Mouse (Mus musculus) intestine, postnatal 0 days (tissue): ENCODE results near the gene C1qtnf6. TPM values are rescaled to one million over a fixed set of nuclear protein-coding genes. Genes with fewer than 3 reads are reported as not detected.

Experiments
- ATAC-seq: fragments of 200-750 bp; cut with Nextera tagmentation; 2 replicates; pipeline ENCODE4 v1.8.0; 2017; ENCODE audit warnings: mild to moderate bottlenecking, moderate TSS enrichment, moderate library complexity
- H3K27ac ChIP-seq: fragments of 300-500 bp; sonication (generic); 2 replicates; pipeline ENCODE4 v1.5.1; 2014; ENCODE audit warnings: mild to moderate bottlenecking, low read depth, low read length, moderate library complexity
- H3K27me3 ChIP-seq: fragments of 300-500 bp; sonication (generic); replicated peaks from 2 replicates; pipeline ENCODE4 v1.6.1; 2014; ENCODE audit warnings: low read length, mixed read lengths; ENCODE audit not compliant: control insufficient read depth, insufficient read depth
- H3K36me3 ChIP-seq: fragments of 300-500 bp; sonication (generic); 2 replicates; pipeline ENCODE4 v1.6.1; 2014; ENCODE audit warnings: mild to moderate bottlenecking, moderate library complexity; ENCODE audit not compliant: control insufficient read depth, insufficient read depth
- H3K4me1 ChIP-seq: fragments of 300-500 bp; sonication (generic); replicated peaks from 2 replicates; pipeline ENCODE4 v1.6.1; 2014; ENCODE audit warnings: antibody characterized with exemption, low read length, mixed read lengths; ENCODE audit not compliant: control insufficient read depth, insufficient read depth
- H3K4me2 ChIP-seq: fragments of 300-500 bp; sonication (generic); replicated peaks from 2 replicates; pipeline ENCODE4 v1.6.1; 2014; ENCODE audit warnings: low read depth, mild to moderate bottlenecking, moderate library complexity
- H3K4me3 ChIP-seq: fragments of 300-500 bp; sonication (generic); 2 replicates; pipeline ENCODE4 v1.5.1; 2014; ENCODE audit warnings: low read depth, low read length
- H3K9ac ChIP-seq: fragments of 300-500 bp; sonication (generic); 2 replicates; pipeline ENCODE4 v1.6.1; 2014; ENCODE audit warnings: mild to moderate bottlenecking, low read depth, low read length
- H3K9me3 ChIP-seq: fragments of 300-500 bp; sonication (generic); 2 replicates; pipeline ENCODE4 v1.6.1; 2016; ENCODE audit warnings: mixed run types; ENCODE audit not compliant: control insufficient read depth
- CTCF ChIP-seq: sonication (generic); IDR thresholded peaks from 2 replicates; pipeline ENCODE4 v1.5.1; 2016; ENCODE audit warnings: low read depth, mild to moderate bottlenecking, control low read depth, antibody characterized with exemption, moderate library complexity
- WGBS: fragments of 180-500 bp; shearing (Covaris S2); extraction: QIAGEN DNeasy Blood & Tissue Kit; methylation state at CpG from one replicate; pipeline ENCODE4 v1.1.7; 2014; 5-methylcytosine and 5-hydroxymethylcytosine counted together
- polyA plus RNA-seq: library from polyadenylated mRNA; unstranded; fragments of >200 nt; fragmentation: Nextera tagmentation; extraction: Ambion mirVana; gene quantifications from 2 replicates; pipeline ENCODE4 v1.2.1, GENCODE M21; 2015

Gene C1qtnf6
- polyA plus RNA-seq, 1 experiment from 2014 or later: 16.0 TPM

DNA sequence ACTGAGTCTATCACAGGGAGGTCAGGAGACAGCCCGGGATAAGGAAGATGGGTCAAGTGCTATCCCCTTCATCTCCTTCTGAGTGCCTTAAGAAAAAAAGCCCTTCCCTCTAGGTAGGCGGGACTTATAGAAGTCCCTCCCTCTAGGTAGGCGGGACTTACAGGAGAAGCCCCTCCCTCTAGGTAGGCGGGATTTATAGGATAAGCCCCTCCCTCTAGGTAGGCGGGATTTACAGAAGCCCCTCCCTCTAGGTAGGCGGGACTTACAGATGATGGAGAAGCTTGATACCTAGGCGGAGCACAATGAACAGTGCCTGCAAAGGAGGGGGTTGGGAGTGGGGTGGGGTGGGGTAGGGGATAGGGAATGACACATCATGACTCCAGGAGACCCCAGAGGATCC, 51.1 kb downstream of the C1qtnf6 start:
- ATAC-seq: no peak
- Histone ChIP-seq H3K36me3 (no peaks in the 10 kb centered on the region), H3K4me2 (no peak overlapping the region), H3K27ac (no peak overlapping the region), H3K4me3 (no peak overlapping the region), H3K9me3 (no peaks in the 10 kb centered on the region), H3K27me3 (no peaks in the 10 kb centered on the region), H3K4me1 (no peaks in the 10 kb centered on the region), H3K9ac (no peak overlapping the region)
- WGBS: 67% methylated on average over 7 of the region's 7 CpGs
- TF ChIP-seq CTCF: no peak

DNA sequence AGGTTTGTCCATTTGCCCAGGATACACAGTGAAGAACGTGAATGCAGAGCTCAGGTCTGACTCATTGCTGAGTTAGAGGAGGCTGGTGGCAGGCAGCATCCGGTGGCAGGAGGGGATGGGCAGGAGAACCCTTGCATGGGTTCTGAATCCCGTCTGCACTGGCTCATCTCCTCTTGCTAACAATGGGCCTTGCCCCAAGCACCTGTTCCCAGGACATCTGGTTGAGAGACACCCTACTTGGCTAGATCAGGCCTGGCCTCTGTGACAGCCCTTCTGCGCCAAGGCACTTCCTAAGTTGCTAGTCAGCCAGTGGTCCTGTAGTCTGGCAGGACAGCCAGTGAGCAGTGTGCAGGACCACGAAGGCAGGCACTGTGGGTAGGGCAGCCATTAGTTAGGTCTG, 51.7 kb downstream of the C1qtnf6 start:
- WGBS: 77% methylated on average over 5 of the region's 5 CpGs
- no peak for TF ChIP-seq CTCF
- ATAC-seq: no peak
- Histone ChIP-seq H3K27ac (no peak overlapping the region), H3K4me2 (no peak overlapping the region), H3K4me3 (no peak overlapping the region), H3K9me3 (no peaks in the 10 kb centered on the region), H3K4me1 (no peaks in the 10 kb centered on the region), H3K36me3 (no peaks in the 10 kb centered on the region), H3K27me3 (no peaks in the 10 kb centered on the region), H3K9ac (no peak overlapping the region)

DNA sequence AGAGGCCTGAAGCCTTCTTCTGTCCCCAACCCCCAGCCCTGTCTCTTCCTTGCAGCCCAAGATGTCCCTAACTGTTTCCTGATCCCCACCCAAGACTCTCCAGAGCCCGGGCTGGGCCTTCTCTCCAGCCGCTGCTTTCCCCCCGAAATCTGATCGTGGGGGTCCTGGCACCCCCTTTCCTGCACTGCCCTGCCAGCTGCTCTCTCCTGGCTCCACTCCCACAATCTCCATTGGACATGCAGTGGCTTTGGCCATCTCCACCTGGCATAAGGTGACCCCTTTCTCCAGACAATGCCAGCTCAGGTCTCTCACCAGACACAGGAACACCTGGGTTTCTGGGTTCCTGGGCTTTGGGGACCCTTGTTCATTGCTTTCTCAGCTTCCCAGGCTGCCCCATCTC, 53.1 kb downstream of the C1qtnf6 start:
- 84% methylated on average over 4 of the region's 4 CpGs for WGBS
- ATAC-seq: no peak

DNA sequence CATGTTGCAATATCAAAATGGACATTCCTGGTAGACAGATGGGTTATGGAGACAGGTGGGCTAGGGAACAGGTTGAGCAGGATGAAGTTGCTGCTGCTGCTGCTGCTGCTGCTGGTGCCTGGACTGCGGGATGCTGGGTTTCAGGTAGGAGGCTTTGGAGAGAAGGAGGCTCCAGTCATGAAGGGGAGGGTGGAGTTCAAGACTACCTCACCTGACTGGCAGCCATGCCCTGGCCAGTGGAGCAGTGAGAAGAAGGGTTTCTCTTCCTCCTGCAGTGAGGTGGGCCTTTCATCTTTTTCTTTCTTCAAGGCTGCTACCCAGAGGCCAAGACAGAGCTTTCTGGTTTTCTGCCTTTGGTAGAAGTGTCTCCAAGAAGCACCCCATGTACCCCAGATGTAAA, 54.3 kb downstream of the C1qtnf6 start:
- Histone ChIP-seq H3K4me2 (no peak overlapping the region), H3K9me3 (no peaks in the 10 kb centered on the region), H3K9ac (no peak overlapping the region), H3K27me3 (no peaks in the 10 kb centered on the region), H3K4me1 (no peaks in the 10 kb centered on the region), H3K36me3 (no peaks in the 10 kb centered on the region), H3K4me3 (no peak overlapping the region), H3K27ac (no peak overlapping the region)
- TF ChIP-seq CTCF: no peak
- 85% methylated on average over 1 of the region's 1 CpGs for WGBS
- ATAC-seq: no peak

More for the DNA sequence above, 53.1 kb downstream of the C1qtnf6 start:
- Histone ChIP-seq H3K4me3 (no peak overlapping the region), H3K27ac (no peak overlapping the region), H3K4me2 (no peak overlapping the region), H3K9me3 (no peaks in the 10 kb centered on the region), H3K4me1 (no peaks in the 10 kb centered on the region), H3K9ac (no peak overlapping the region), H3K36me3 (no peaks in the 10 kb centered on the region), H3K27me3 (no peaks in the 10 kb centered on the region)
- TF ChIP-seq CTCF: no peak

DNA sequence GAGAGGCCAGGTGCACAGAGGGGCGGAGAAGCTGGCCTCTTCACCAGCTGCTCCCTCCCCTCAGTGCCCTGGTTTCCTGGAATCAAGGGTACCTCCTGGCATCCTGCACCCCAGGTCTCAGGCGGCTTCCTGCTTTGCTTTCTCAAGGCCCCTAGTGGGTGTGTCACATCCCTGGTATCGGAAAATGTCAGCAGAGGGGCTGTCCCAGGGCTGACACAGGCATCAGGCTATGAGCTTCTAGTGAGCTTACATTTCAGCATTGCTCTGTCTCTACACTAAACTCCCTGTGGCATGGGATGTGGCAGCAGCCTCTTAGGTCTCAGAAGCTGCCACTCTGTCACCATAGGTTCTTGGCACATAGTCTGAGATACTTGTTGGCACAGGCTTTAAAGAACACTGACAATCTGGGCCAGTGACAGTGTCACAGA, 55.6 kb downstream of the C1qtnf6 start:
- ATAC-seq: no peak
- Histone ChIP-seq H3K9ac (no peak overlapping the region), H3K27me3 (no peaks in the 10 kb centered on the region), H3K9me3 (no peaks in the 10 kb centered on the region), H3K4me1 (no peaks in the 10 kb centered on the region), H3K4me3 (no peak overlapping the region), H3K27ac (no peak overlapping the region), H3K36me3 (no peaks in the 10 kb centered on the region), H3K4me2 (no peak overlapping the region)
- WGBS: 49% methylated on average over 3 of the region's 3 CpGs
- no peak for TF ChIP-seq CTCF

DNA sequence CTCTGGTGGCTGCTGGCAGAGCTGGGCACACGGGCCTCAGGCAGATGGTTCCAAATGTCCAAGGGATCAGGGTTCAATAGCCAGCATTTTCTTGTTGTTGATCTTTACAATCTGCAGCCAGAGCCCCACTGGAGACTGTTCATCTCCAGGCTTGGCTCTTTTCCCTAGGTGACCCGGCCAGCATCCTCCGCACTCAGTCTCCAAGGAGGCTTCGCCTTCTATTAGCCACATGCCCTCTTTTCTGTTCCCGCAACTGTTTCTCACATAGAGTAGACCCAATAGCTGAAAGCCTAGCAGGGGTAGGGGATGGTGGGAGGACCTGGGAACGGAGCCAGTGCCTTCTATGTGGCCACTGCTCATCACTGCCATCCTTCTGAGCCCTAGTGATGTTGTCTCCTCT, 57.8 kb downstream of the C1qtnf6 start:
- H3K27me3 ChIP-seq: no peaks in the 10 kb centered on the region
- H3K4me3 ChIP-seq: no peak overlapping the region
- H3K9me3 ChIP-seq: no peaks in the 10 kb centered on the region
- H3K36me3 ChIP-seq: no peaks in the 10 kb centered on the region
- WGBS: 87% methylated on average over 6 of the region's 6 CpGs
- no peak overlapping the region for H3K4me2 ChIP-seq
- H3K9ac ChIP-seq: no peak overlapping the region
- ATAC-seq: no peak
- TF ChIP-seq CTCF: no peak
- no peaks in the 10 kb centered on the region for H3K4me1 ChIP-seq
- no peak overlapping the region for H3K27ac ChIP-seq

Other genes starting within 250 kb of the C1qtnf6 start
- 0.31 and 0.42 TPM in 2 replicates for gene Csf2rb2, start 225.7 kb downstream of the C1qtnf6 start, polyA plus RNA-seq
- 1.3 and 1.6 TPM in 2 replicates for gene Csf2rb, start 205.7 kb downstream of the C1qtnf6 start, polyA plus RNA-seq
- gene Tex33, start 135.5 kb downstream of the C1qtnf6 start, polyA plus RNA-seq: not detected in 2 replicates
- 36.7 and 48.3 TPM in 2 replicates for gene Tst, start 125.5 kb downstream of the C1qtnf6 start, polyA plus RNA-seq
- gene Mpst, start 125.0 kb downstream of the C1qtnf6 start, polyA plus RNA-seq: 2.8 and 3.2 TPM in 2 replicates
- 18.6 and 20.1 TPM in 2 replicates for gene Kctd17, start 102.9 kb downstream of the C1qtnf6 start, polyA plus RNA-seq
- gene Tmprss6, start 62.8 kb downstream of the C1qtnf6 start, polyA plus RNA-seq: 0.63 and 0.84 TPM in 2 replicates
- gene Il2rb, start 36.1 kb downstream of the C1qtnf6 start, polyA plus RNA-seq: 0.58 and 0.63 TPM in 2 replicates
- gene Sstr3, start 13.3 kb upstream of the C1qtnf6 start, polyA plus RNA-seq: 0.05 and 0.10 TPM in 2 replicates
- gene Rac2, start 41.4 kb upstream of the C1qtnf6 start, polyA plus RNA-seq: 9.0 and 9.9 TPM in 2 replicates
- 2.5 and 3.1 TPM in 2 replicates for gene Cyth4, start 65.6 kb upstream of the C1qtnf6 start, polyA plus RNA-seq
- gene Elfn2, start 187.4 kb upstream of the C1qtnf6 start, polyA plus RNA-seq: 0.10 and 0.17 TPM in 2 replicates
- gene Mfng, start 242.1 kb upstream of the C1qtnf6 start, polyA plus RNA-seq: 7.2 and 7.6 TPM in 2 replicates